Mouse (Mus musculus): ENCODE results near the gene Ndufv1.
"Not testable (repeated sequence)": the region's sequence is repeated elsewhere in the genome, so short reads cannot be mapped to it uniquely, and the experiment has no call there.

Gene Ndufv1

GRCm38 (mm10) chr19:4042124-4042523, 29.5 kb upstream of the Ndufv1 start:
- peak; percentile 32 to 68 for DNase-seq

GRCm38 (mm10) chr19:4041500-4041899, 28.9 kb upstream of the Ndufv1 start:
- DNase-seq: not testable (repeated sequence)

DNA sequence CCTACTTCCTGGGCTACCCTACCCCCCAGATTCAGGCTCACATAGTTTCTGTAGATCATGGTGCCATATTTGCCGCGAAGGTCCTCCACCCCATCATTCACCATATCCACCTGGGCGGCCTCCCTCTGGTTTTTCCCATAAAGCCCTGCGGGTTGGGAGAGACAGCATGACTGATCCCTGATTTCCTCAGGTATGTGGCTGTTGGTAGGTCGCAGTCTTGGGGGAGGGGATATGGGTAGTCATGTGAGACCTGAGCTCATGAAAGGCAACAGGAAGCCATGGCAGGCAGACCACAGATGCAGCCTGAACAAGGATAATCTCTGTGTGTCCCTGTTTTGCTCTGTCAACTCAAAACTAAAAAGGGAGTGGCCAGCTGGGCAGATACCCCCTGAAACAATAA, 28.3 kb upstream of the Ndufv1 start:
- DNase-seq: not testable (repeated sequence)

- DNase-seq: peak; percentile 91 to 94
These were observed 25.2 kb upstream of the Ndufv1 start, which contains the start of gene Gstp1 for GRCm38 (mm10) chr19:4037788-4038232. Gstp1 (minus strand) TSS chr19:4037985.

DNA sequence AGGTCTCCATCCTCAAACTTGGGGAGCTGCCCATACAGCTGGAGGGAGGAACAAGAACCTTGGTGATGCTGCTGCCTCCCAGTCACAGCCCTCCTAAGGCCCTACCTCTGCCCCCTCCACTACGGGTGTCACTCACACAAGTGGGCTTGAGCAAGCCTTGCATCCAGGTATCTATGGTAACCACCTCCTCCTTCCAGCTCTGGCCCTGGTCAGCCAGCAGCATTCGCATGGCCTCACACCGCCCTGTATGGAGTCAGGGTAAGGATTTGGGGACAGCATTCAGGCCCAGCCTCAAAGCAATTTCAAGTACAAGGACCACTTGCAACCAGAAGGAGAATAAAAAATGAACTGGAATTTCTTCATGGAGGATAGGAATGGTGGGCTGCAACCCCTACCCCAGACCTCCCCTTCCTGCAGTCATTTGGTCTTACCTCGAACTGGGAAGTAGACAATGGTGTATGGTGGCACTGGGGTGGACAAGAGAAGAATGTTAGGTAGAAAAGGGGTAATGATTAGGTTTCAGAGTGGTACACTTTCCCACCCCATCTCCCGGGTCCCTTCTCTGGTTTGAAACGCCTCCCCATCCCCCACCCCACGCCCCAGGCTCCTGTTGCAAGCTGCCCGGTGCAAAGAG, 24.7 kb upstream of the Ndufv1 start:
- DNase-seq: not testable (repeated sequence)

DNA sequence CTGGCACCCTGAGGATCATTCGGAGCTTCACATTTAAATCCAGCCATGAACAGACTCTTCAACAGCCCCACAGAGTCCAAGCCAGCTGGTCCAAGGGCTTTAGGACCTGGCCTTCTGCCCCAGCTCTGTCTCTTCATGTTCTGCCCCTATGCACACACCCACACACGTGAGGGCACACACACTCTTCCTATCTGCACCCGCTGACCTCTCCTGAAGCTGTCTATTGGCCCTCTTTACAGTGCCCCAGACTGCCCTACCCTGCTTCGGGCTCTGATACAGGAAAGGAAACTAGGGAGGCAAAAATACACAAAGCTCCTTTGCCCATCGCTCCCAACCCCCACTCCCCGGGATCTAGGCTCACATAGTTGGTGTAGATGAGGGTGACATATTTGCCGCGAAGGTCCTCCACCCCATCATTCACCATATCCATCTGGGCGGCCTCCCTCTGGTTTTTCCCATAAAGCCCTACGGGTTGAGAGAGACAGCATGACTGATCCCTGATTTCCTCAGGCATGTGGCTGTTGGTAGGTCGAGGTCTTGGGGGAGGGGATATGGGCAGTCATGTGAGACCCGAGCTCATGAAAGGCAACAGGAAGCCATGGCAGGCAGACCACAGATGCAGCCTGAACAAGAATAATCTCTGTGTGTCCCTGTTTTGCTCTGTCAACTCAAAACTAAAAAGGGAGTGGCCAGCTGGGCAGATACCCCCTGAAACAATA, 23.9 kb upstream of the Ndufv1 start:
- no peak for DNase-seq

- no peak for DNase-seq
These were observed 21.1 kb upstream of the Ndufv1 start for GRCm38 (mm10) chr19:4033742-4034141.

DNA sequence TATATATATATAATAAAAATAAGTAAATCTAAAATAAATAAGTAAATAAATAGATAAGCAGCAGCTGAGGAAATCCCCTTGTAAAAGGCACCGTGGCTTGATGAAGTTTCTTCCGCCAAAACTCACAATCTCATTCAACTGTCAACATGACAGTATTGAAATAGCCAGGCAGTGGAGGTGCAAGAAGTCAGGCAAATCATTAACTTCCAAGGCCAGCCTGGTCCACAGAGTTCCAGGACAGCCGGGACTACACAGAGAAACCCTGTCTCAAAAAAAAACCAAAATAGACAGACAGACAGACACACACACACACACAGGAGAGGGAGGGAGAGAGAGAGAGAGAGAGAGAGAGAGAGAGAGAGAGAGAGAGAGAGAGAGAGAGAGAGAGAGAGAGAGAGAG, 20.7 kb upstream of the Ndufv1 start:
- DNase-seq: peak; percentile 65 to 70

DNA sequence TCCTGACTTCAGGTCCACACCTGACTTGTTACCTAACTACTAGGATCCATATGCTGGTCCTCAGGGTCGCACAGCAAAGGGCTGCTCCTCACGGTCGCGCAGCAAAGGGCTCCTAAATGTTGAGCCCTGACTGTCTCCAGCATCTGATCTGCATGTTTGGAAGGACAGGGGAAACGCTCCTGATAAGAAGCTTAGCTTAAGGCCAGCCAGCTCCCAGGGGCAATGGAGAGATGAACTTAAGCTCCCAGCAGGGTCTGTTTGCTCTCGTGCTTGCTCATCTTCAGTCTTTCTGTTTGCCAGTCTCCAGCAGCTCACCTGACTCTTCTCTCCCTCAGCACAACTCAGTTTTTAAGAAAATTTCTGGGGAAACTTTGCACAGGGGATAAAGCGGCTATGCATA, 20.1 kb upstream of the Ndufv1 start:
- DNase-seq: no peak

DNA sequence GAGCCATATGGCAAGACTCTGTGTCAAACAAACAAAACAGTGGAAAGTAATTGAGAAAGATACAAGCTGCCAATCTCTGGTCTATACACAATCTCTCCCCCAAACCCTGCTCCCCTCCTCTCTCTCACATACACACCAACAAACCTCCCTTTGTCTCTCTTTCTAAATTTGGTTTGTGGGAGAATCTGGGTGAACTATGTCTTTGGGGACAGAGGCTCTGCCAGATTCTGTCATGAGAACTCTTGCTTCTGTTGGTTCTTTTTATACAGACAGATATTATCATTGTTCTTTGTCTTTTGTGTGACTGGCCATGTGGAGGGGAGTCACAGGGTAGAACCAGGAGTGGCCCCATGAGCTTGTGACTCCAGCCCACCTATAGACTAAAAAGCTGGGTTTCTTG, 15.0 kb upstream of the Ndufv1 start:
- no peak for DNase-seq

DNA sequence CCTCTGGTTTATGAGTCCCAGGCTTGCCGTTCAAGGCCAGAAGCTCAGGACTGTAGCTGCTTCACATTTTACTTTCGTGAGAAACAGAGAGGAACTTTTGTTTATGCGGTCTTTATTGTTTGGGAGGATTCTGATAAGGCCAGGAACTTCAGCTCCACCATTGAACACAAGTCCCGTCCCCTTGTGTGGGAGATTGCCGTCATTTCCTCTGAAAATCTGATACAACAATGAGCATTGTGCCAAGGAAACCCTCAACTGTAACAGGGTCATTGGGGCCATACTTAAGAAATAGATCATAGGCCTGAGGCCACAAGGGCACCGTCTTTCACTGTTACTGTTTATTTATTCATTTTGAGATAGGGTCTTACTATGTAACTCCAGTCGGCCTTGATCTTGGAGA, 10.6 kb upstream of the Ndufv1 start:
- no peak for DNase-seq

- DNase-seq: peak; percentile 89 to 90
These were observed 6.4 kb upstream of the Ndufv1 start for GRCm38 (mm10) chr19:4018743-4019583.

DNA sequence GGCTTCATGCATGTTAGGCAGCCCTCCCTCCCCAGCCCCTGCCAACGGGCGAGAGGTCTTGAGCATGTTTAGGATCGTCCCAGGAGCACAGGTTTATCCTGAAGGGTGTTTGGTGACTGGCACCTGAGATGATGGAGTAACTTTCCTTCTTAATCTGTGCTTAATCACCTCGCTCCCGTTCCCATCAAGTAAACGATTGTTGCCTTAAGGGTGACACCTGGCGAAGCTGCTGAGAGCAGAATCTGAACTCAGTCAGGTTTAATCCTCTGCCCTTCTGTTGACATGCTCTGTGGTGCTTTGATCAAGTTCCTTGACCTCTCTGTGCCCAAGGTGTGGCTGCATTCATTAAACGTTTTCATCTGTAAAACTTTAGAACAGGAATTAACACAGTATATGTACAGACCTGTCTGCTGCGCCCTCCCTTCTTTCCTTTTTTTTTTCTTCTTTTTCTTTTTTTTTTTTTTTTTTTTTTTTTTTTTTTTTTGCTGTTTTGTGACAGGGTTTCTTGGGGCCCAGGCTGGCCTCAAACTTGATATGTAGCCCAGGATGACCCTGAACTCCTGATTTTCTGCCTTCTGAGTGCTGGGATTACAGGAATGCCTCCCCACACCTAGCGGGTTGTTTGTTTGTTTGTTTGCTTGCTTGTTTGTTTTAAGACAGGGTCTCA, 5.4 kb upstream of the Ndufv1 start:
- no peak for DNase-seq

DNA sequence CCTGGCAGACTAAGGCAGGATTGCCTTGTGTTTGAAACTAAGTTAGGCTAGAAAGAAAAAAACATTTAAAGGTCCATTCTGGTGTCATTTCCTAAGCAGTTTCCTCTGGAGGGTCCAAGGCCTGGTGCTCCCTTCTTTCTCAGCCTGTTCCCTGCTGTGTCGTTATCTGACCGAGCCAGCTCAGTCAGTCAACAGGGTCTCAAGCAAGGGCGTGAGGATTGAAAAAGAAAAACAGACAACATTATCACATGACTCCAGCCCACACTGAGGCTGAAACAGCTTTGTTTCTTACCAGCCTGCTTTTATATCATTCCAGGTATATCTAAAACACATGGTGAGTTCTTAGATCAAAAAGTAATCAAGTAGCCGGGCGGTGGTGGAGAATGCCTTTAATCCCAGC, 3.0 kb upstream of the Ndufv1 start:
- DNase-seq: no peak

DNA sequence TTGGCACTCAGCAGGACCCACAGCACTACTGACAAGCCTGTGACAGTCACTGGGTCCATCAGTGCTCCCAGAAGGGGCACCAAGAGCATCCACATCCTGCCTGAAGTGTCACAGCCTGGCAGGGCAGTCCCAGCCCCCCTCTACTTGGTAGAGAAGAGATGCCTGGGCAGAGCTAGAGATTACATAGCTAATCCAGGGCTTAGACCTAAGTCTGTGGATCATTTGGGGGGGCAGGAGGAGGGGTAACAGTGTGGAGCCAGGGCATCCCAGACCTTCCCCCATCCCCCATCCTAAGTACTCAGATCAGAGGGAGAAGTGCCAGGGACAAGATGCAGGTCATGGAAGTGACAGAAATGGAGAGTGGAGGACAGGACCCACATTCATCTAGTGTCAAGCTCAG, 2.2 kb upstream of the Ndufv1 start:
- DNase-seq: no peak

GRCm38 (mm10) chr19:4013066-4013465, 460 bp upstream of the Ndufv1 start:
- no peak for DNase-seq

DNA sequence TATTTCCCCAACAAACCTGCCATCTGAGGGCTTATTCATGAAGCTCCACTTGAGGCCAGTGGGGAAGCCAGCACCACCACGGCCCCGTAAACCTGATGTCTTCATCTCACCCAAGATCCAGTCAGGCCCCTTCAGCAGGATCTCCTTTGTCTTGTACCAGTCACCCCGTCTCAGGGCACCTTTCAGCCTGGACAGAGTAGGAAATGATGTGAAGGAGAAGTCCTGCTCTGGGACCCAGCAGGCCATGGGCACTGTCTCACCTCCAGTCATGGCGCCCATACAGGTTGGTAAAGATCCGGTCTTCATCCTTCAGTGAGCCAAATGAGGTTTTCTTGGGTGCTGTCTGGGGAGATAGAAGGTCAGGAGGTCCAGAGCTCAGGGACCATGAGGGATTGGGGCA, 1.5 kb downstream of the Ndufv1 start:
- DNase-seq: no peak

DNA sequence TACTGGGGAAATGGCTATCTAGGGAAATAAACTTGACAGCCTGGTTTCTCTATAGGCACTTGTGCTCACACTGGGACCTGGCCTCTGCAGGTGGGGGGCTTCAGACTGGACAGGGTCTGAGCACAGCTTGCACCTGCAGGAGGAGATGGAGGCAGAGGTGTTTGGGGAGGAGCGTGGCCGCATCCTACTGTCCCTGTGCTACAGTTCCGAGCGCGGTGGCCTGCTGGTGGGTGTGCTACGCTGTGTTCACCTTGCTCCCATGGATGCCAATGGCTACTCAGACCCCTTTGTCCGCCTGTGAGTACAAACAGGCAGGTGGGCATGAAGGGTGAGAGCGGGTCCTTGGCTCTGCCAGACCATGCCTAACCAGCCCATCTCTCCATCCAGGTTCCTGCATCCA, 6.6 kb downstream of the Ndufv1 start:
- DNase-seq: no peak

DNA sequence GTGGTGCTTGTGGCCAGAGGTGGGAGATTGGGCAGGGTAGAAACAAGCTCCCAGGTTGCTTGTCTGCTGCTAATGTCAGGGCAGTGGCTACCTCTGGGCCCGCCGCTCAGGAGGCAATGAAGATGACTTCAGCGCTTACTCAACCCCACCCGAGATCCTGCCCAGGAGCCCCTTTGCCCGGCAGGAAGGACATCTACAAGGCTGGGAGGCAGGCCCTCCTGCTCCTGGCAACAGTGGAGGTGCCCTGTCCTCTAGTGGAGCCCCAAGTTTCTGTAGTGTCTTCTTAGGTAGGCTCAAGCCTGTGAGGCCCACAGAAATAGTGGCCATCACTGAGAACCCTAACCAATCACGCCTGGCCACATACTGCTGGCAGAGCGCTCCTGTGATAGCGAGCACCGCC, 7.5 kb downstream of the Ndufv1 start:
- no peak for DNase-seq

- DNase-seq: peak in 1 of 2 experiments; percentile 37
These were observed 8.3 kb downstream of the Ndufv1 start for GRCm38 (mm10) chr19:4004331-4004730.

DNA sequence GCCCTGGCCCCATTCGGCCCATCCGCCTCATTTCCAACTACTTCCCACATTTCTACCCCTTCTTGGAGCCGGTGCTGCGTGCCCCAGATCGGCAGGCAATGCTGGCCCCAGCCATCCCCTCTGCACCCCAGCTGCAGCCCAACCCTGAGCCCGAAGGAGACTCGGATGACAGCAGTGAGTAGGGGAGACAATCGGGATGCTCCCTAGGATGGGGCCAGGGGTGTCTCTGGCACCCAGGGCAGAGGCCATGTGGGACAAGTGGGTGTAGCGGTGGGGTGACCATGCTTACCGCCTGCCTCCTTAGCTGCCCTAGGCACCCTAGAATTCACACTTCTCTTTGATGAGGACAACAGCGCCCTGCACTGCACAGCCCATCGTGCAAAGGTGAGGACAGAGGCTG, 9.0 kb downstream of the Ndufv1 start:
- no peak for DNase-seq

DNA sequence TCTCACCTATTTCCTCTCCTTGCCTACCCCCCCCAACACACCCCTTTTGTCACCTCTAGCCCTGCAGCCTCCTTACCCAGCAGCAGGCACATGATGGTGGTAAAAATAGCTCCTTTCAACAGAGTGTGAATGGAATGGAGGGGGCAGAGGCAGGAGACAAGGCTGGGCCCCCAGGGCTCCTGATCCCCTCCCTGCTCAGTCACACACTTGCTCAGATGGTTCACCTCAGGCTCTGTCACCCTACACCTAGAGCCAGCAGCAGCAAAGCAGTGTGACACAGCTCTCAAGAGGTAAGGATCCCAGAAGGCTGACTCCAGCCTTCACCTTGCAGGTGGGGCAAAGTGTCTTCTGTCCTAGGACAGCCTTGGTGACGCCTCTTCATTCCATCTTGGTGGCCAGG, 9.5 kb downstream of the Ndufv1 start, which contains the start of gene Doc2g:
Doc2g (plus strand) TSS at position 202 of the 400 bp plus-strand sequence.
- DNase-seq: peak in 1 of 2 experiments; percentile 20

DNA sequence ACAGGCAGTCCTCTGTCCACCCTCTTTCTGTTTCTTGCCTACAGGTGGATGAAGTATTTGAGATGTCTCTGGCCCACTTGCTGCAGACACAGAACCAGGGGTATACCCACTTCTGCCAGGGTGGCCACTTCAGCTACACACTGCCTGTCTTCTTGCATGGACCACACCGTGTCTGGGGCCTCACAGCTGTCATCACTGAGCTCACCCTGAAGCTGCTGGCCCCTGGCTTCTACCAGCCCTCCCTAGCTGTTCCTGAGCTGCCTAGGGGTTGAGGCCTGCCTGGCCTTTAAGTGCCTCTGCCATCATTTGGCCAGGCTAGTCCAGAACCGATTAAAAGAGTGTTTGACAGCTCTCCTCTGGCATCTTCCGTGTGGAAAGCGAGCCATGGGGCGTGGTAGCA, 10.9 kb downstream of the Ndufv1 start:
- peak in 1 of 2 experiments; percentile 34 for DNase-seq
